Mouse (Mus musculus) limb, embryonic 14.5 days (tissue): Measurements from ENCODE around the gene Gm13279. TPM values are rescaled to one million over a fixed set of nuclear protein-coding genes. Genes with fewer than 3 reads are reported as not detected.
"Not testable (repeated sequence)": the region's sequence is repeated elsewhere in the genome, so short reads cannot be mapped to it uniquely, and the experiment has no call there.

Source experiments
- ATAC-seq: fragments of 200-750 bp; cut with Nextera tagmentation; 2 replicates; pipeline ENCODE4 v1.8.0; 2017; ENCODE audit warnings: low read depth, moderate number of reproducible peaks, moderate TSS enrichment; ENCODE audit not compliant: low FRiP score
- DNase-seq: peaks from one replicate; pipeline ENCODE4 v3.0.0-alpha.2; 2015; ENCODE audit warnings: low spot score
- H3K27ac ChIP-seq: fragments of 300-500 bp; sonication (generic); replicated peaks from 2 replicates; pipeline ENCODE4 v1.5.1; 2014; ENCODE audit warnings: low read depth, mild to moderate bottlenecking, low read length, moderate library complexity, mixed read lengths
- H3K27me3 ChIP-seq: fragments of 300-500 bp; sonication (generic); 2 replicates; pipeline ENCODE4 v1.6.1; 2014; ENCODE audit warnings: low read length, mixed read lengths; ENCODE audit not compliant: control insufficient read depth, insufficient read depth
- H3K36me3 ChIP-seq: fragments of 300-500 bp; sonication (generic); 2 replicates; pipeline ENCODE4 v1.6.1; 2014; ENCODE audit warnings: mild to moderate bottlenecking, low read length, moderate library complexity, mixed read lengths; ENCODE audit not compliant: control insufficient read depth, insufficient read depth
- H3K4me1 ChIP-seq: fragments of 300-500 bp; sonication (generic); 2 replicates; pipeline ENCODE4 v1.6.1; 2014; ENCODE audit warnings: antibody characterized with exemption, low read length, mixed read lengths; ENCODE audit not compliant: control insufficient read depth, insufficient read depth
- H3K4me2 ChIP-seq: fragments of 300-500 bp; sonication (generic); replicated peaks from 2 replicates; pipeline ENCODE4 v1.6.1; 2014; ENCODE audit warnings: low read depth, mild to moderate bottlenecking, low read length, moderate library complexity; ENCODE audit not compliant: severe bottlenecking
- H3K4me3 ChIP-seq: fragments of 300-500 bp; sonication (generic); replicated peaks from 2 replicates; pipeline ENCODE4 v1.5.1; 2014; ENCODE audit warnings: low read length
- H3K9ac ChIP-seq: fragments of 300-500 bp; sonication (generic); 2 replicates; pipeline ENCODE4 v1.6.1; 2014; ENCODE audit warnings: mild to moderate bottlenecking, low read depth, low read length, moderate library complexity; ENCODE audit not compliant: severe bottlenecking
- H3K9me3 ChIP-seq: fragments of 300-500 bp; sonication (generic); 2 replicates; pipeline ENCODE4 v1.6.1; 2016; ENCODE audit warnings: low read length; ENCODE audit not compliant: control insufficient read depth
- POLR2A ChIP-seq: fragments of 200-500 bp; IDR thresholded peaks from 2 replicates; pipeline ENCODE4 v1.8.0; 2012; ENCODE audit warnings: inconsistent platforms, mild to moderate bottlenecking, moderate library complexity, borderline replicate concordance; ENCODE audit not compliant: insufficient read depth, insufficient read length; ENCODE audit errors: extremely low read depth
- WGBS: fragments of 180-500 bp; shearing (Covaris S2); extraction: QIAGEN DNeasy Blood & Tissue Kit; methylation state at CpG from one replicate; pipeline ENCODE4 v1.1.7; 2014; 5-methylcytosine and 5-hydroxymethylcytosine counted together
- polyA plus RNA-seq, 2 experiments: library from polyadenylated mRNA; depleted of rRNA in 1 of 2; stranded (reverse) in 1 of 2; unstranded in 1 of 2; fragments of >200 nt; fragmentation: Nextera tagmentation in 1 of 2; extraction: Ambion mirVana in 1 of 2; gene quantifications; 2 replicates each; pipeline versions ENCODE4 v1.2.1 to v1.2.3; 2012 to 2014

The Gm13279 gene
- polyA plus RNA-seq (2012; rRNA removed) (not detected in 2 replicates), polyA plus RNA-seq (2014; fragmentation: Nextera tagmentation; extraction: Ambion mirVana) (not detected in 2 replicates)

DNA sequence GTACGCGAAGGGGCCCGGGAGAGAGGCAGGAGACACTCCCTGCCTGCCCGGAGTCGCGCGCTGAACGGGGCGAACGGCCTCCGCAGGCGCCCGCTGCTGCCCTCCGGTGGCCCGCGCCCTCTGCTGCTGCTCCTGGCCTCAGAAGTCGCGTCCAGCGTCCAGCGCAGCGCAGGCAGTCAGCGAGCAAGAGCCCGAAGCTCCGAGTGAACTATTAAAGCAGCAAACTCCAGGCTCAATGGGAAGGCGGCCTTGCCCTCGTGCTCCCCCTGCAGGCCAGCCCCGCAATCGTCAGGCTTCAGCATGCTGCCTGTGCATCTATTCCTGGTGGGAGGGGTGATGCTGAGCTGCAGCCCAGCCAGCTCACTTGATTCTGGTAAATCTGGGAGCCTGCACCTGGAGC is at the start of gene Gm13279:
Gene Gm13279 (plus strand): TSS at position 301 of the 400 bp plus-strand sequence.
- H3K4me3 ChIP-seq, H3K9ac ChIP-seq, H3K36me3 ChIP-seq, H3K4me2 ChIP-seq, H3K9me3 ChIP-seq, ATAC-seq, H3K27ac ChIP-seq, DNase-seq, H3K4me1 ChIP-seq, H3K27me3 ChIP-seq: not testable (repeated sequence)
- WGBS = no CpG with 5 or more reads among the region's 28 CpGs

GRCm38 (mm10) chr4:88749926-88750325 is 47.3 kb upstream of the Gm13279 start:
- H3K4me3 ChIP-seq = no peak overlapping the region

DNA sequence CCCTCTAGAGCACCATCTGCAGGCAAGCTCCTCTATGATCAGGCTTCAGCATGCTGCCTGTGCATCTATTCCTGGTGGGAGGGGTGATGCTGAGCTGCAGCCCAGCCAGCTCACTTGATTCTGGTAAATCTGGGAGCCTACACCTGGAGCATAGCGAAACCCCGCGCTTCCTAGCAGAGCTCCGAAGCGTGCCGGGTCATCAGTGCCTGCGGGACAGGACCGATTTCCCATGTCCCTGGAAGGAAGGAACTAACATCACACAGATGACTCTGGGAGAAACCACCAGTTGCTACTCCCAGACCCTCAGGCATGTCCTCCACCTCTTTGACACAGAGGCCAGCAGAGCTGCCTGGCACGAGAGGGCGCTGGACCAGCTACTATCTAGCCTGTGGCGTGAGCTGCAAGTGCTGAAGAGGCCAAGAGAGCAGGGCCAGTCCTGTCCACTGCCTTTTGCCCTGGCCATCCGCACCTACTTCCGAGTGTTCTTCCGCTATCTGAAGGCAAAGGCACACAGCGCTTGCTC is 42.3 kb upstream of the Gm13279 start, which contains the start of gene Gm13271:
Gene Gm13271 (plus strand): TSS at position 51 of the 523 bp plus-strand sequence.
- not testable (repeated sequence) for H3K9me3 ChIP-seq

More at GRCm38 (mm10) chr4:88749926-88750325, 47.3 kb upstream of the Gm13279 start:
- DNase-seq = no peak
- Histone ChIP-seq H3K27me3 (no peaks in the 10 kb centered on the region), H3K9me3 (no peaks in the 10 kb centered on the region), H3K4me2 (no peak overlapping the region), H3K9ac (no peak overlapping the region), H3K4me1 (peaks cover 6% of the 10 kb centered on the region; the same call in 1 of the 2 replicates), H3K36me3 (no peaks in the 10 kb centered on the region), H3K27ac (no peak overlapping the region)
- no peak for ATAC-seq
- WGBS = 19% methylated on average over 6 of the region's 6 CpGs
- TF ChIP-seq POLR2A = no peak

GRCm38 (mm10) chr4:88756581-88757513 is 40.4 kb upstream of the Gm13279 start:
- H3K4me3 ChIP-seq = peak overlapping the region; percentile 47
- peak overlapping the region; percentile 63 for H3K4me2 ChIP-seq
- peak overlapping the region; percentile 91 for H3K27ac ChIP-seq
- 11% methylated on average over 28 of the region's 31 CpGs for WGBS
- not testable (repeated sequence) for H3K27me3 ChIP-seq, H3K36me3 ChIP-seq, H3K9me3 ChIP-seq, DNase-seq, ATAC-seq, H3K4me1 ChIP-seq
- peak overlapping the region; percentile 68 for H3K9ac ChIP-seq

More for the DNA sequence above, 42.3 kb upstream of the Gm13279 start, which contains the start of gene Gm13271:
- not testable (repeated sequence) for ATAC-seq, H3K36me3 ChIP-seq, H3K9ac ChIP-seq, H3K4me3 ChIP-seq, DNase-seq, H3K4me2 ChIP-seq, H3K27ac ChIP-seq, H3K4me1 ChIP-seq, H3K27me3 ChIP-seq
- WGBS = 75% methylated on average over 14 of the region's 15 CpGs

DNA sequence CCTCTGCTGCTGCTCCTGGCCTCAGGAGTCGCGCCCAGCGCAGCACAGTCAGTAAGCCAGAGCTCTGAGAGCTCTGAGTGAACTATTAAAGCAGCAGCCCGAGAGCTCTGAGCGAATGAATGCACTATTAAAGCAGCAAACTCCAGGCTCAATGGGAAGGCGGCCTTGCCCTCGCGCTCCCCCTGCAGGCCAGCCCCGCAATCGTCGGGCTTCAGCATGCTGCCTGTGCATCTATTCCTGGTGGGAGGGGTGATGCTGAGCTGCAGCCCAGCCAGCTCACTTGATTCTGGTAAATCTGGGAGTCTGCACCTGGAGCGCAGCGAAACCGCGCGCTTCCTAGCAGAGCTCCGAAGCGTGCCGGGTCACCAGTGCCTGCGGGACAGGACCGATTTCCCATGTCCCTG is 39.6 kb upstream of the Gm13279 start:
- WGBS = 0% methylated on average over 16 of the region's 21 CpGs

DNA sequence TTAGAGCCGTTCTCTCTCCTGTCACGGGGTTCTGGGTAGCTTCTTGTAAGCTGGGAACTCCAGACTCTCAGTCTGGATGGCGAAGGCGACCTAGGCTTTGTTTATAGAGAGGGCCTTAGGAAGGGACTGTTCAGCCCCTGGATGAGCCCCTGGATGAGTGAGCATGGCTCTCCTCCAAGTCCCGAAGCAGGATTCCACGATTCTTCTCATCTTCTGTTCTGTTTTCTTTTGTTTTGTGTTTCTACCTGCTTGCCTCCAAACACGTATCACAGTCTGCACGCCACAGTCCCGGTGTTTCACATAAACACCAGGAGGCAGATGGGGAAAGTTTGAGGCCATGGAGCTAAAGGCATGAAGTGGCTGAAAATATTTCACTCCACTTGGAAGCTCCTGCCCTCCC is 38.4 kb upstream of the Gm13279 start:
- 89% methylated on average over 9 of the region's 9 CpGs for WGBS
- ATAC-seq, H3K4me3 ChIP-seq, H3K4me1 ChIP-seq, H3K4me2 ChIP-seq, H3K9me3 ChIP-seq, H3K9ac ChIP-seq, DNase-seq, H3K27ac ChIP-seq, H3K27me3 ChIP-seq, H3K36me3 ChIP-seq: not testable (repeated sequence)

More for the DNA sequence above, 39.6 kb upstream of the Gm13279 start:
- not testable (repeated sequence) for H3K4me1 ChIP-seq, H3K36me3 ChIP-seq, H3K27me3 ChIP-seq, H3K9me3 ChIP-seq
- ATAC-seq = peak; percentile 100
- H3K27ac ChIP-seq = peak overlapping the region; percentile 91
- TF ChIP-seq POLR2A = 0 out of 2 replicates have a peak, but pooled peaks have one; percentile 16
- DNase-seq = peak; percentile 94
- H3K4me3 ChIP-seq = peak overlapping the region; percentile 47
- H3K4me2 ChIP-seq = peak overlapping the region; percentile 63
- H3K9ac ChIP-seq = peak overlapping the region; percentile 68

- not testable (repeated sequence) for H3K9me3 ChIP-seq, H3K27me3 ChIP-seq, DNase-seq, H3K4me1 ChIP-seq, ATAC-seq, H3K36me3 ChIP-seq, H3K9ac ChIP-seq, H3K27ac ChIP-seq
- peak within 1 kb of the TSS; percentile 37; the same call in 1 of the 2 replicates for H3K4me2 ChIP-seq
- 28% methylated on average over 7 of the region's 14 CpGs for WGBS
- H3K4me3 ChIP-seq = peak within 1 kb of the TSS; percentile 31
Measured at GRCm38 (mm10) chr4:88759610-88760268, 37.5 kb upstream of the Gm13279 start, which contains the start of gene Gm13283. Gene Gm13283 (plus strand): TSS chr4:88760119.
